ENCODE assay signal across 20 mouse cellular contexts in the genomic region with DNA sequence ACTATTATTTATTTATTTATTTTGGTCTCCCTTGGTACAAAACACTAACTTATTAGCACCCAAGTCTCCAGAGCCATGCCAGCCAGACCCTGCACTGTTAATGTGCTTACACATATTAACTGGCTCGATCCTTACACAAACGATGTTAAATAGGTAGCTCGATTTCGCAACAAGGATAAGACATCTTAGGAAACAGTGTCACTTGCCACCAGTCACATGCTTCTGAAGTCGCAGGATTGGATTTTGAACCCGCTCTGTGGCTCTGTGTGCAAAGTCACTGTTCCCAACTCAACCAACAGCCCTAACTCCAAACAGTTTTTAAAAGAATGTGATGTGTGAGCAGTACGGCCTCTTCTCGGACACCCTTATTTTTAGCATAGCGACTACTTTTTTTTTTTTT.
"Had no signal": no experiment of that assay in that cellular context is flagged by ENCODE, and none has a peak within 500 bp of the region (broad histone marks: within the 10 kb centered on the region; RNA-seq: fewer than 3 reads in every experiment).

No protein-coding gene starts in this region.

- H3K27ac ChIP-seq: macrophage; midbrain, embryonic 10.5 days; midbrain, embryonic 12.5 days; neural tube, embryonic 13.5 days; neural tube, embryonic 15.5 days; stomach, embryonic 15.5 days; stomach, postnatal 0 days had no signal

- DNase-seq: lung, adult 18-20 months; lung, embryonic 14.5 days; lung, postnatal 10 days; lung, postnatal 36 days; midbrain, embryonic 14.5 days; retina, postnatal 1 day; right cerebral cortex, adult 18-20 months; right cerebral cortex, postnatal 25 days; thymus, adult 2 months; thymus, postnatal 25 days; thymus, postnatal 4 days had no signal

- H3K9ac ChIP-seq: lung, embryonic 14.5 days; neural tube, embryonic 13.5 days; neural tube, embryonic 15.5 days; stomach, embryonic 15.5 days had no signal

- H3K9me3 ChIP-seq: midbrain, embryonic 10.5 days; midbrain, embryonic 12.5 days; neural tube, embryonic 13.5 days; neural tube, embryonic 15.5 days; stomach, embryonic 15.5 days had no signal

- ATAC-seq: midbrain, embryonic 16.5 days had no signal

- H3K4me3 ChIP-seq: midbrain, embryonic 10.5 days; midbrain, embryonic 12.5 days; myocyte; neural tube, embryonic 13.5 days; neural tube, embryonic 15.5 days; stomach, embryonic 15.5 days had no signal

- H3K27me3 ChIP-seq: midbrain, embryonic 12.5 days; neural tube, embryonic 13.5 days; neural tube, embryonic 15.5 days; stomach, embryonic 15.5 days had no signal

- H3K4me2 ChIP-seq: lung, embryonic 14.5 days; midbrain, embryonic 12.5 days; neural tube, embryonic 13.5 days; neural tube, embryonic 15.5 days; stomach, embryonic 15.5 days had no signal

- H3K36me3 ChIP-seq: midbrain, embryonic 12.5 days; neural tube, embryonic 13.5 days; neural tube, embryonic 15.5 days; stomach, embryonic 15.5 days had no signal
